Mouse (Mus musculus): Measurements from ENCODE around the gene Gm39566. TPM values are rescaled to one million over a fixed set of nuclear protein-coding genes. Genes with fewer than 3 reads are reported as not detected.

Gene Gm39566
- polyA plus RNA-seq, 1 experiment, result 0.02 TPM

DNA sequence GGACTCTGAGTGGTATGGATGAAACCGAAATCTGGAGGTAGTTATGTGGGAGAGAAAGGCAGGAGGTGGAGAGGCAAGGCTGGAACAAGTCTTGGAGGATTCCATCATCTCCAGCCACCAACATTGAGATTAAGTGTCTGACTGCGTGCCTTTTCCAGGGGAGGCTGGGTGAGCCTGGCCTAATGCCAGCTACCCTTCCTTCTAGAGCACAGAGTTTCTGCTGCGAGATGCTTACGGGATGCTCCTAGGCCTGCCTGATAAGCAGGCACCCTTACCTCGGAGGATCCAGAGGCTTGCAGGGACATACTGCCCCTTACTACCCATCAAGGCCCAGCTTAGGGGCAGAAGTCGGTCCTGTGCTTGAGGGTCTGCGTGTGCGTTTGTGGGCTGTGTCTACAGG, 18.5 kb upstream of the Gm39566 start:
- DNase-seq, result no peak

DNA sequence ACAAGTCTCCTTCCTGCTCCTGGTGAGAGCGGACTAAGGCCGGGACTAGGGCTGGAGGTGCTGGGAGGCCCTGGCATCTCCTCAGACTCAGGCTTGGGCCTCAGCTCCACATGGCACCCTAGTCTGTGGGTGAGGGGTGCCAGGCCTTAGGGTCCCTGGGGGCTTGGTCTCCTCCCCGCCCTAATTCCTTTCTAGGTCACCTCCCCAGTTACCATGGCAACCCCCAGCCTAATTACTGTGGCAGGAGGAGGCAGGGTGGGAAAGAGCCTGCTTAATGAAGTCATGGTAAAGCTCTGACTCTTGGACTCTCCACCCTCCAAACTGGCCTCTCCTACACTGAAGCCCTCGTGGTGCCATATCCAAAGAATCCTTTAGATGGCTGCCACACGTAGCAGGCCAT, 13.7 kb upstream of the Gm39566 start:
- no peak for DNase-seq
- Histone ChIP-seq H3K27me3 (replicated peaks; ENCODE audit: control insufficient read depth, insufficient read depth, low read length) (no peaks in the 10 kb centered on the region), H3K36me3 (ENCODE audit: control insufficient read depth, insufficient read depth, low read length) (no peaks in the 10 kb centered on the region), H3K4me3 (ENCODE audit: insufficient read depth, low read depth, low read length) (no peak overlapping the region), H3K4me1 (ENCODE audit: control insufficient read depth, insufficient read depth, low read length) (no peaks in the 10 kb centered on the region), H3K27ac (ENCODE audit: insufficient read depth, low read depth, low read length) (no peak overlapping the region)
- WGBS, result 74% methylated on average over 5 of the region's 5 CpGs
- TF ChIP-seq CTCF (conservative IDR thresholded peaks at IDR 0.05; ENCODE audit: insufficient read depth, insufficient read length, low read depth, low read length) (no peak), POLR2A (IDR thresholded peaks at IDR 0.05; ENCODE audit: low read depth, low read length) (no peak)

More for the DNA sequence above, 18.5 kb upstream of the Gm39566 start:
- H3K4me1 ChIP-seq (ENCODE audit: control insufficient read depth, insufficient read depth, low read length), result no peaks in the 10 kb centered on the region
- TF ChIP-seq CTCF (conservative IDR thresholded peaks at IDR 0.05; ENCODE audit: insufficient read depth, insufficient read length, low read depth, low read length), result no peak
- TF ChIP-seq POLR2A (IDR thresholded peaks at IDR 0.05; ENCODE audit: low read depth, low read length), result no peak
- 0 out of 2 replicates have a peak overlapping the region, but pooled peaks have one; percentile 16 for H3K4me3 ChIP-seq (ENCODE audit: insufficient read depth, low read depth, low read length)
- no peak overlapping the region for H3K27ac ChIP-seq (ENCODE audit: insufficient read depth, low read depth, low read length)
- H3K36me3 ChIP-seq (ENCODE audit: control insufficient read depth, insufficient read depth, low read length), result no peaks in the 10 kb centered on the region
- 78% methylated on average over 8 of the region's 8 CpGs for WGBS
- H3K27me3 ChIP-seq (replicated peaks; ENCODE audit: control insufficient read depth, insufficient read depth, low read length), result no peaks in the 10 kb centered on the region

GRCm38 (mm10) chr11:69823456-69823855, 8.4 kb upstream of the Gm39566 start:
- H3K27me3 ChIP-seq (replicated peaks; ENCODE audit: control insufficient read depth, insufficient read depth, low read length), result no peaks in the 10 kb centered on the region
- H3K4me3 ChIP-seq (ENCODE audit: insufficient read depth, low read depth, low read length), result no peak overlapping the region
- WGBS, result 46% methylated on average over 2 of the region's 2 CpGs
- no peaks in the 10 kb centered on the region for H3K36me3 ChIP-seq (ENCODE audit: control insufficient read depth, insufficient read depth, low read length)
- no peaks in the 10 kb centered on the region for H3K4me1 ChIP-seq (ENCODE audit: control insufficient read depth, insufficient read depth, low read length)
- no peak for DNase-seq
- H3K27ac ChIP-seq (ENCODE audit: insufficient read depth, low read depth, low read length), result no peak overlapping the region
- TF ChIP-seq CTCF (conservative IDR thresholded peaks at IDR 0.05; ENCODE audit: insufficient read depth, insufficient read length, low read depth, low read length), result no peak
- TF ChIP-seq POLR2A (IDR thresholded peaks at IDR 0.05; ENCODE audit: low read depth, low read length), result no peak

DNA sequence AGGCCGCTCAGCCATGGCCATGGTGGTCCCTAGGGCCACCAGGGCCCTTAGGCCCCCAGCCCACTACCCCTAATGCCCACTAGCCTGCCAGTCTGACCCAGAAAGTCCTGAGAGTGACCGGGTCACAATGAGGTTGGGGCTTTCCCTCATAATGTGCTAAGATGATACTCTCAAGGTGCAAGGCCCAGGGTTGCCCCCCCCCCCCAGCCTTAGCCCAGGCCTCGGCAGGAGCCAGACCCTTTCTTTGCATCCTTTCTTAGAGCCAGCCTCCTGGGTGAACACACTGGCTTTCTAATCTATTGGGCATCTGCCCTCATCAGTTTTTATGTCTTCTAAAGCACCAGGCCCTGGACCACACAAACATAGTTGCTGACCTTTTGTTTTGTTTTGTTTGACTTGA, 7.0 kb upstream of the Gm39566 start, which contains the start of gene Spem1:
TSS of gene Spem1 (minus strand) at position 101 of the 400 bp plus-strand sequence.
- H3K36me3 ChIP-seq (ENCODE audit: control insufficient read depth, insufficient read depth, low read length), result no peaks in the 10 kb centered on the region
- 86% methylated on average over 3 of the region's 3 CpGs for WGBS
- no peaks in the 10 kb centered on the region for H3K27me3 ChIP-seq (replicated peaks; ENCODE audit: control insufficient read depth, insufficient read depth, low read length)
- H3K27ac ChIP-seq (ENCODE audit: insufficient read depth, low read depth, low read length), result no peak within 1 kb of the TSS
- no peaks in the 10 kb centered on the region for H3K4me1 ChIP-seq (ENCODE audit: control insufficient read depth, insufficient read depth, low read length)
- H3K4me3 ChIP-seq (ENCODE audit: insufficient read depth, low read depth, low read length), result no peak within 1 kb of the TSS
- TF ChIP-seq CTCF (conservative IDR thresholded peaks at IDR 0.05; ENCODE audit: insufficient read depth, insufficient read length, low read depth, low read length), result no peak
- TF ChIP-seq POLR2A (IDR thresholded peaks at IDR 0.05; ENCODE audit: low read depth, low read length), result no peak
- DNase-seq, result no peak

- no peak for DNase-seq
These were observed 3.8 kb upstream of the Gm39566 start for GRCm38 (mm10) chr11:69818871-69819270.

DNA sequence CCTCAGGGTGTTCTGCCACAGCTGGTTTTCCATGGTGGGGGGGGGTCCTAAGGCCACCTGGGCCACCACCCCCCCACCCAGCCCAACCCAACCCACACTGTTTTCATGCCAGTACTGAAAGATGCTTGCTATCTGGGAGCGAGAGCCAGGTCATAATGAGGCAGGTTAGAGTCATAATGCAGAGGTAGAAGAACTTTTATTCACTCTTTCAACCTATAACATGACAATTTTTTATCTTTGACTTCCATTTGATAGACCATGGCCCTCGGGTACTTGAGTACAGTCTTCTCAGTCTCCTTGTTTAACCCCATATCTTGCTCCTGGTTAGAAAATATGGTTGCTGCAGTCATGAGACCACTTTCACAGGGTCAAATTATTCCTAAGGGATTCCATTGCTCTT, 3.3 kb upstream of the Gm39566 start, which contains the start of gene Spem2:
TSS of gene Spem2 (minus strand) at position 101 of the 400 bp plus-strand sequence.
- DNase-seq, result no peak
- H3K27me3 ChIP-seq (replicated peaks; ENCODE audit: control insufficient read depth, insufficient read depth, low read length), result no peaks in the 10 kb centered on the region
- TF ChIP-seq POLR2A (IDR thresholded peaks at IDR 0.05; ENCODE audit: low read depth, low read length) (no peak), CTCF (conservative IDR thresholded peaks at IDR 0.05; ENCODE audit: insufficient read depth, insufficient read length, low read depth, low read length) (no peak)
- H3K4me1 ChIP-seq (ENCODE audit: control insufficient read depth, insufficient read depth, low read length), result no peaks in the 10 kb centered on the region
- WGBS, result 80% methylated on average over 2 of the region's 2 CpGs
- H3K4me3 ChIP-seq (ENCODE audit: insufficient read depth, low read depth, low read length), result no peak within 1 kb of the TSS
- H3K36me3 ChIP-seq (ENCODE audit: control insufficient read depth, insufficient read depth, low read length), result no peaks in the 10 kb centered on the region
- no peak within 1 kb of the TSS for H3K27ac ChIP-seq (ENCODE audit: insufficient read depth, low read depth, low read length)

More at GRCm38 (mm10) chr11:69818871-69819270, 3.8 kb upstream of the Gm39566 start:
- H3K27me3 ChIP-seq (replicated peaks; ENCODE audit: control insufficient read depth, insufficient read depth, low read length), result no peaks in the 10 kb centered on the region
- 87% methylated on average over 8 of the region's 8 CpGs for WGBS
- H3K4me1 ChIP-seq (ENCODE audit: control insufficient read depth, insufficient read depth, low read length), result no peaks in the 10 kb centered on the region
- no peaks in the 10 kb centered on the region for H3K36me3 ChIP-seq (ENCODE audit: control insufficient read depth, insufficient read depth, low read length)
- H3K4me3 ChIP-seq (ENCODE audit: insufficient read depth, low read depth, low read length), result no peak overlapping the region
- TF ChIP-seq POLR2A (IDR thresholded peaks at IDR 0.05; ENCODE audit: low read depth, low read length), result no peak
- no peak for TF ChIP-seq CTCF (conservative IDR thresholded peaks at IDR 0.05; ENCODE audit: insufficient read depth, insufficient read length, low read depth, low read length)
- H3K27ac ChIP-seq (ENCODE audit: insufficient read depth, low read depth, low read length), result no peak overlapping the region

- Histone ChIP-seq H3K27me3 (replicated peaks; ENCODE audit: control insufficient read depth, insufficient read depth, low read length) (no peaks in the 10 kb centered on the region), H3K36me3 (ENCODE audit: control insufficient read depth, insufficient read depth, low read length) (no peaks in the 10 kb centered on the region), H3K27ac (ENCODE audit: insufficient read depth, low read depth, low read length) (no peak overlapping the region), H3K4me3 (ENCODE audit: insufficient read depth, low read depth, low read length) (no peak overlapping the region), H3K4me1 (ENCODE audit: control insufficient read depth, insufficient read depth, low read length) (no peaks in the 10 kb centered on the region)
- 90% methylated on average over 12 of the region's 12 CpGs for WGBS
- DNase-seq, result no peak
- no peak for TF ChIP-seq POLR2A (IDR thresholded peaks at IDR 0.05; ENCODE audit: low read depth, low read length)
- no peak for TF ChIP-seq CTCF (conservative IDR thresholded peaks at IDR 0.05; ENCODE audit: insufficient read depth, insufficient read length, low read depth, low read length)
These were observed 1.4 kb upstream of the Gm39566 start for GRCm38 (mm10) chr11:69816520-69816919.
